Mouse (Mus musculus) limb, embryonic 14.5 days (tissue): ENCODE results near the gene Cyct. TPM values are rescaled to one million over a fixed set of nuclear protein-coding genes. Genes with fewer than 3 reads are reported as not detected.

Experiments
- ATAC-seq: fragments of 200-750 bp; cut with Nextera tagmentation; 2 replicates; pipeline ENCODE4 v1.8.0; 2017; ENCODE audit warnings: low read depth, moderate number of reproducible peaks, moderate TSS enrichment; ENCODE audit not compliant: low FRiP score
- DNase-seq: peaks from one replicate; pipeline ENCODE4 v3.0.0-alpha.2; 2015; ENCODE audit warnings: low spot score
- H3K27ac ChIP-seq: fragments of 300-500 bp; sonication (generic); replicated peaks from 2 replicates; pipeline ENCODE4 v1.5.1; 2014; ENCODE audit warnings: low read depth, mild to moderate bottlenecking, low read length, moderate library complexity, mixed read lengths
- H3K27me3 ChIP-seq: fragments of 300-500 bp; sonication (generic); 2 replicates; pipeline ENCODE4 v1.6.1; 2014; ENCODE audit warnings: low read length, mixed read lengths; ENCODE audit not compliant: control insufficient read depth, insufficient read depth
- H3K36me3 ChIP-seq: fragments of 300-500 bp; sonication (generic); 2 replicates; pipeline ENCODE4 v1.6.1; 2014; ENCODE audit warnings: mild to moderate bottlenecking, low read length, moderate library complexity, mixed read lengths; ENCODE audit not compliant: control insufficient read depth, insufficient read depth
- H3K4me1 ChIP-seq: fragments of 300-500 bp; sonication (generic); 2 replicates; pipeline ENCODE4 v1.6.1; 2014; ENCODE audit warnings: antibody characterized with exemption, low read length, mixed read lengths; ENCODE audit not compliant: control insufficient read depth, insufficient read depth
- H3K4me2 ChIP-seq: fragments of 300-500 bp; sonication (generic); replicated peaks from 2 replicates; pipeline ENCODE4 v1.6.1; 2014; ENCODE audit warnings: low read depth, mild to moderate bottlenecking, low read length, moderate library complexity; ENCODE audit not compliant: severe bottlenecking
- H3K4me3 ChIP-seq: fragments of 300-500 bp; sonication (generic); replicated peaks from 2 replicates; pipeline ENCODE4 v1.5.1; 2014; ENCODE audit warnings: low read length
- H3K9ac ChIP-seq: fragments of 300-500 bp; sonication (generic); 2 replicates; pipeline ENCODE4 v1.6.1; 2014; ENCODE audit warnings: mild to moderate bottlenecking, low read depth, low read length, moderate library complexity; ENCODE audit not compliant: severe bottlenecking
- H3K9me3 ChIP-seq: fragments of 300-500 bp; sonication (generic); 2 replicates; pipeline ENCODE4 v1.6.1; 2016; ENCODE audit warnings: low read length; ENCODE audit not compliant: control insufficient read depth
- POLR2A ChIP-seq: fragments of 200-500 bp; IDR thresholded peaks from 2 replicates; pipeline ENCODE4 v1.8.0; 2012; ENCODE audit warnings: inconsistent platforms, mild to moderate bottlenecking, moderate library complexity, borderline replicate concordance; ENCODE audit not compliant: insufficient read depth, insufficient read length; ENCODE audit errors: extremely low read depth
- WGBS: fragments of 180-500 bp; shearing (Covaris S2); extraction: QIAGEN DNeasy Blood & Tissue Kit; methylation state at CpG from one replicate; pipeline ENCODE4 v1.1.7; 2014; 5-methylcytosine and 5-hydroxymethylcytosine counted together
- polyA plus RNA-seq, 2 experiments: library from polyadenylated mRNA; depleted of rRNA in 1 of 2; stranded (reverse) in 1 of 2; unstranded in 1 of 2; fragments of >200 nt; fragmentation: Nextera tagmentation in 1 of 2; extraction: Ambion mirVana in 1 of 2; gene quantifications; 2 replicates each; pipeline versions ENCODE4 v1.2.1 to v1.2.3; 2012 to 2014

The Cyct gene
- polyA plus RNA-seq, 2 experiments = 0.14 to 0.30 TPM

GRCm38 (mm10) chr2:76405596-76406150 lies 45.4 kb upstream of the Cyct start:
- TF ChIP-seq POLR2A = no peak
- H3K27ac ChIP-seq = 0 out of 2 replicates have a peak overlapping the region, but pooled peaks have one; percentile 55
- no peaks in the 10 kb centered on the region for H3K9me3 ChIP-seq
- H3K4me1 ChIP-seq = peaks cover 8% of the 10 kb centered on the region
- H3K9ac ChIP-seq = peak overlapping the region; percentile 77
- DNase-seq (peak; percentile 30), ATAC-seq (peak; percentile 16; the same call in 1 of the 2 replicates)
- H3K4me2 ChIP-seq = peak overlapping the region; percentile 77
- no peaks in the 10 kb centered on the region for H3K36me3 ChIP-seq
- peak overlapping the region; percentile 93 for H3K4me3 ChIP-seq
- WGBS = 2% methylated on average over 15 of the region's 15 CpGs
- no peaks in the 10 kb centered on the region for H3K27me3 ChIP-seq

GRCm38 (mm10) chr2:76400178-76400577 lies 39.9 kb upstream of the Cyct start:
- Histone ChIP-seq H3K9ac (no peak overlapping the region), H3K4me1 (peaks cover under 1% of the 10 kb centered on the region; the same call in 1 of the 2 replicates), H3K9me3 (no peaks in the 10 kb centered on the region), H3K27me3 (no peaks in the 10 kb centered on the region), H3K4me3 (no peak overlapping the region), H3K36me3 (no peaks in the 10 kb centered on the region), H3K27ac (no peak overlapping the region), H3K4me2 (no peak overlapping the region)
- ATAC-seq (no peak), DNase-seq (no peak)
- TF ChIP-seq POLR2A = no peak

- Histone ChIP-seq H3K4me2 (no peak overlapping the region), H3K27ac (no peak overlapping the region), H3K9ac (no peak overlapping the region), H3K4me1 (no peaks in the 10 kb centered on the region), H3K36me3 (peaks cover 20% of the 10 kb centered on the region), H3K27me3 (no peaks in the 10 kb centered on the region), H3K9me3 (no peaks in the 10 kb centered on the region), H3K4me3 (no peak overlapping the region)
- no peak for ATAC-seq
- no peak for TF ChIP-seq POLR2A
- DNase-seq = no peak
These were observed 26.3 kb upstream of the Cyct start for GRCm38 (mm10) chr2:76386531-76386930.

DNA sequence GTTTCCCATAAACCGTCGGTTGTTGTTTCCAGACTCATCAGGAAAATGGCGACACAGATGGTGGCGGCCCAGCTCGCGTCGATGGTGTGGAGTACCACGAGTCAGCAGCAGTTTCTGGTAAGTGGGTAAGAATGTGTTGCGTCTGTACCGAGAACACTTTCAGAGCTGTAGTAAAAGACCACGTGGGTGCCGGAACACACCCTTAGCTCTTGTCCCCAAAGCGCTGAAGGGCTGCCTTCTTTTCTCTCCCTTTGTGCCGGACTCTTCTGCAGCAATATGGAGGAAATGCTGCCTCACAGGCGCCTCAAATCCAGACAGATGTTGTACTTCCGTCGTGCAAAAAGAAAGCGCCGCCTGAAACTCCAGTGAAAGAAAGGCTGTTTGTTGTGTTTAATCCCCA lies 18.4 kb upstream of the Cyct start:
- no peaks in the 10 kb centered on the region for H3K9me3 ChIP-seq
- 93% methylated on average over 19 of the region's 19 CpGs for WGBS
- no peaks in the 10 kb centered on the region for H3K27me3 ChIP-seq
- no peaks in the 10 kb centered on the region for H3K4me1 ChIP-seq
- no peak for TF ChIP-seq POLR2A
- H3K9ac ChIP-seq = no peak overlapping the region
- DNase-seq = no peak
- no peak overlapping the region for H3K4me3 ChIP-seq
- H3K27ac ChIP-seq = no peak overlapping the region
- H3K36me3 ChIP-seq = peaks cover 82% of the 10 kb centered on the region
- no peak for ATAC-seq
- no peak overlapping the region for H3K4me2 ChIP-seq

- Histone ChIP-seq H3K36me3 (peaks cover 67% of the 10 kb centered on the region), H3K27me3 (no peaks in the 10 kb centered on the region), H3K9me3 (no peaks in the 10 kb centered on the region), H3K9ac (no peak overlapping the region), H3K4me3 (no peak overlapping the region), H3K4me2 (no peak overlapping the region), H3K4me1 (peaks cover 5% of the 10 kb centered on the region), H3K27ac (no peak overlapping the region)
- 87% methylated on average over 6 of the region's 6 CpGs for WGBS
- DNase-seq (no peak), ATAC-seq (no peak)
- TF ChIP-seq POLR2A = no peak
These were observed 14.4 kb upstream of the Cyct start for GRCm38 (mm10) chr2:76374544-76375206.
